Mouse (Mus musculus): ENCODE measurements around the gene Mre11a.

The Mre11a gene

GRCm38 (mm10) chr9:14821396-14821795, 36.9 kb downstream of the Mre11a start:
- DNase-seq (ENCODE audit: low read depth, low spot score): no peak

DNA sequence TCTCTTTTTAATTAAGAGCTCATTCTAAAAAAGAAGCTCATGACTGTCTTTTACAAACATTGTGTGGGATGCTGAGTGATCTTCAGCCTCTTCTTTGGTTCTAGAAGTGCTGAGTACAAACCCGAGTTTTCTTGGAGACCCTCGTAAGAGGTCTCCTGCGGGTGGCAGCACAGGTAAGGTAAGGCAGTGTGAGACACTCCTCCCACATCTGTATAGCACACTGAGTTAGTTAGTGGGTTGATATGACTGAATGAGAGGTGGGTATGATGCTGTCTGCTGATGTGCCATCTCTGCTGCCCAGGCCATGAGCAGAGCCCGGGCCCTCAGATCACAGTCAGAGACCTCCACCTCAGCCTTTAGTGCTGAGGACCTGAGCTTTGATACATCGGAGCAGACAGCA, 40.4 kb downstream of the Mre11a start:
- DNase-seq (ENCODE audit: low read depth, low spot score): no peak

- DNase-seq (ENCODE audit: low read depth, low spot score): no peak
Observed at GRCm38 (mm10) chr9:14827875-14828274, 43.4 kb downstream of the Mre11a start.

DNA sequence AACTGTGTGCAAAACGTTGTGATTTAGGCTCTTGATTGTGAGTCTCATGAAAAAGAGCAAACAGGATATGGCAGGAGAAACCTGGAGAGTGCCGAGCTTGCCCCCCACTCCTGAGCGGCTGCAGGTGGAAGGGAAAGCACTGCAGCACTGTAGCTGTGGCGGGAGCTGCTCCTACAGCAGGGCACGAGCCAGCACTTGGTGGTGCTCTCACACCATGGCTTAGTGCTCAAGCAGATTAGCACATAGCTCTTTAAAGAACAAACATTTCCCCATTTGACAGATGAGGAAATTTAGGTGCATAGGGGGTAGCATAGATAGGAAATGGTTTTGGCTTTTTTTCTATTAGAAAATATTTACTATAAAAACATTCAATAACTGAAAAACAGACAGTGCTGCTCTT, 47.6 kb downstream of the Mre11a start:
- DNase-seq (ENCODE audit: low read depth, low spot score): no peak

- no peak for DNase-seq (ENCODE audit: low read depth, low spot score)
Observed at GRCm38 (mm10) chr9:14835335-14836075, 51.1 kb downstream of the Mre11a start.

GRCm38 (mm10) chr9:14839527-14839926, 55.1 kb downstream of the Mre11a start:
- DNase-seq (ENCODE audit: low read depth, low spot score): no peak

DNA sequence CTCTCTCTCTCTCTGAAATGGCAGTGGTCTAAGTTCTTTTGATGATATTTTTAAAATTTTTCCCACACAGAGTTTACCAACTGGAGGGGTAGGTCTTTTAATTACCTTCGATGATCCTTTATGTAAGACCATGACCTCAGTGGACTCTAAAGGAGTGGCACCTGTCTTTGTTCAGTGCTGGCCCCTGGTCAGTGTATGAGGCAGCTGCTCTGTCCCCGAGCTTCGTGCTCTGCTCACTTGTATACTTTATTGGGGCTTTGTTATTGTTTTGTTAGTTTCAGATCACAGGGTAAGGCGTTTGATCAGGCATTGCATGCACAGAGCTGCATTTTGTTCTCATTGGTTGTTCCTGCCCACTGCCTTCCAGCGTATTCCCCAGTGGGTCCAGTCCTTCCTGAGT, 55.5 kb downstream of the Mre11a start:
- DNase-seq (ENCODE audit: low read depth, low spot score): no peak

DNA sequence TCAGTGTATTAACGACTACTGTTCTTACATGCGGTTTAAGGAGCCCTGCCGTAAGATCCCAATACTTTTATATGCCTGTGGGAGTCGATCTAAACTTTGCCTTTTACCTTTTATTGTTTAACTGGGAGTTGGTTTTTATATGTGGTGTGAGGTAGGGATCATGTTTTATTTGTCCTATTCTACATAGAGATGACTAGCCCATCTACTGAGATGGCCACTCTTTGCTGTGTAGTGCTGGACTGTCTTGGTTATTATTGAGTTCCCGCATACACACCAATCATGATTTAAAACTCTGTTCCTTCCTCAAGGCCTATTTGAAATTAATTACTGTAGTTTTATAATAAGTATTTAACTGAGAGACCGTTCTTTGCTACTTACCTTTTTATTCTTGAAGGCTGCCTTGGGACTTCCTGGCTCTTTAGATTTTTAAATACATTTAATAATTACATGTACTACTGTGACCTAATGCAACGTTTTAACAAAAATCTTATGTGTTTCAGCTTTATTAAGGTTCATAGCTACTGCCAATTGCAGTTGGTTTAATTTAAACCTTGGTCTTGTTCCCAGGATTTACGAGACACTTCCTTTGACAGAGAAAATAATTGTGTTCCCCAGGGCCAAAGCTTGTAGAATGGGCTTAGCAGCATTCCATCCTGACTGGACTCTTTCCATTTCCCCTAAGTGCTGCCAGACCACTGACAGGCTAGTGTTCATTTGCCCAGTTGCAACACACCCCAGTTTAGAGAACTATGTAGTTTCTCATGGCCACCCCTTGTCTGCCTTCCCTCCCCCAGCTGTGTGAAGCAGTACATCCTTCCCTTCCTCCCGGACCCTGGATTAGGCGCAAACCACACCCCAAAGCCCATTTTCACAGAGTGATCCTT, 57.7 kb downstream of the Mre11a start:
- no peak for DNase-seq (ENCODE audit: low read depth, low spot score)

DNA sequence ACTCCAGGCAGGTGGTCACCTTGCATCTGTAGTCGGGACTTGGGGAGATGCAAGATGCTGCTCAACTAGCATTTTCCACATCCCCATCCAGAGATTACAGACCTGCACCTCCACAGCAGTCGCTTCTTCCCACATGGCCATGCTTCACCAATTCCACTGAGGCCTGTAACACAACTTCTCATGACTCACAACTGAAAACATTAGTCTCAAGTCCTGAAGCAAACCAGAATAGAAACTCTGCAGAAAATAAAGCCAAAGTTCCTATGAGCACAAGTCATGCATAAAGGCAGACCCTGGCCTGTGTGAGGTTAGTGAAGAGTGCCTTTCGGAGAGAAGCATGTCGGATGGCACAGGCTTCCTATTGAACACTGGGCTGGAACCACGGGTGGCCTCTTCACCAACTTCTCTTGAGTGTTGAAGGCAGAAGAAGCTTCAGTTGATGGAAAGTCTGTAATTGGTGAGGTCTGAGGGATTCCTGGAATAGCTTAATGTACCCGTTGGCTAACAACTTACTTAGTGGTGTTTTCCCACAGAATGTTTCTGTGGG, 58.9 kb downstream of the Mre11a start:
- DNase-seq (ENCODE audit: low read depth, low spot score): no peak

- no peak for DNase-seq (ENCODE audit: low read depth, low spot score)
Observed at GRCm38 (mm10) chr9:14843901-14844300, 59.4 kb downstream of the Mre11a start.

DNA sequence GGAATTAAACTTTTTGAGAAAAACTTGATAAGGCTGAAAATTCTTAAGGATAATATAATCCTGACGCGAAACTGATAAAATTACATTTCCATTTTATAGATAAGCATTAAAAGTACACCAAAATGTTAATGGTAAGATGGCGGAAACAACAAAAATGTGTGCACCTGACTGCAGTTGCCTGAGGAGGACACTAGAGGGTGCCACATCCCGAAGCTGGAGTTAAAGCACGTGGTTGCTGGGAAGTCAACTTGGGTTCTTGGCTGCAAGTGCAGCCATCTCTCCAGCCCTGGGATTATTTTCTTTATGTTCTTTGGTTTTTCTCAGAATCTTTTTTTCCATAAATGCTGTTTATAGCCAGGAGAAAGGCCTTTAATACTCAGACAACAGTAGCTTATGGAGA, 62.0 kb downstream of the Mre11a start:
- DNase-seq (ENCODE audit: low read depth, low spot score): no peak

- DNase-seq (ENCODE audit: low read depth, low spot score): no peak
Observed at GRCm38 (mm10) chr9:14848267-14848935, 63.9 kb downstream of the Mre11a start.

GRCm38 (mm10) chr9:14854585-14854984, 70.1 kb downstream of the Mre11a start:
- no peak for DNase-seq (ENCODE audit: low read depth, low spot score)

DNA sequence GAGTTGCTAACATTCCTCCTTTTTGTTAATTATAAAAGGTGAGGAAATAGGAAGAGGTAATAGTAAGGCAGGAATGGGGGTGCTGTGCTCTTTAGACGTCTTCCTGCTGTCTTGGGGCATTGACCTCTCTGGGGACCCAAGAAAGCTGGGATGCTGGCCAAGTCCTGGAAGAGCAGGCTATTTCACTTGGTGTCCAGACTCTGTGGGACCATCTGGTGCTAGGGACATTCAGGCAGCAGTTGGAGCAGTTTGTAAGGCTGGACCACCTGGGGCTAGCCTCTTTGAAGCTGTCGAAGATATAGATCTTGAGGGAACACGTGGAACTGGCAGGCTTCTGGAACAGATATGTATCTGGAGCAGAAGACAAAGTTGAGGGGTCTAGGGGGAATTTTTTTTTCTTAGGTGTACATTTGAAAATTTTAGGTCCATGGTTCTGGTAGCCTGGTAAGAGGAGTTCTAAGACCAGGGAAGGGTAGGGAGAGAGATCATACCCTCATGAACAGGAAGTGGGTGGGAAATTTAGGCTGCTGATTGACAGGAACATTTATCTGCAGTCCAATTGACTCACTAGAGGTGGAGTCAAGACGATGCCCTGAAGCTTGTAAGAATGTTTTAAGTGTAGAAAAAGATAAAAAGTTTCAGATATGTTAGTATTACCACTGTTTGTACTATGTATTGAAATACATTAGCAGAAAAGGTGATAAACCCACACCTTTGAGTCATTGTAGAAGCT, 72.6 kb downstream of the Mre11a start:
- no peak for DNase-seq (ENCODE audit: low read depth, low spot score)

- no peak for DNase-seq (ENCODE audit: low read depth, low spot score)
Observed at GRCm38 (mm10) chr9:14858170-14858706, 73.8 kb downstream of the Mre11a start.

GRCm38 (mm10) chr9:14858782-14859181, 74.3 kb downstream of the Mre11a start:
- DNase-seq (ENCODE audit: low read depth, low spot score): no peak

DNA sequence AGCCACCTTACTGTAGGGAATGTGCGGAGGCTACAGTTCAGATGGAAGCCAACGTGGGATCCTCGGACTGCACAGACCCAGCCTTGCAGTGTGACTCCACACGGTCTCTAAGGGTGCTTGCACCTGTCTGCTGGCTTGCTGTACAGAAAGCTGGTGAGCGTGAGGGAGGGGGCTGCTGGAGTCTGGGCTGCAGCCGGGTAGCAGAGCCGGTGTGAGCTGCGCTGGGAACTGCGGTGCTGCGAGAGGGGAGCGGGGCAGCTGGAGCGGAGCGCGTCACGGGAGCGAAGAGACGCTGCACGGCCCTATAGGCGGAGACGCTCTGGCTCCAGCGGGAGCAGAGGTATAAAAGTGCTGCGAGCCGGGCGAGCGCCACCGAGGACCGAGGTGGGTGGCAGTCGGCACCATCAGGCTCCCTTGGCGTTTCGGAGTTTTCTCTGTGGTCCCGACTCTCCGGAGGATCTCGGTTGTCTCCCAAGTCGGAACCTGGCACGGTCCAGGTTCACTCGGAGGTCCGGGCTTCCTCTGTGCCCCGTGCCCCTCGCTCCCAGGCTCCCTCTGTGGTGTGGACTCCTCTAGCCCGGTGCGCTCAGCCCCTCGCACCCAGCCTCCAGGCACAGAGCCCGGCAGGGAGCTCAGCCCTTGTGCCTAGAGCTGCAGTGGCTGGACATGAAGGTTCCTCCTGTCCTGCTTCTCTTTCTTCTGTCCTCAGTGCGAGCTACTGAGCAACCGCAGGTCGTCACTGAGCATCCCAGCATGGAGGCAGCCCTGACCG, 75.6 kb downstream of the Mre11a start, which contains the start of gene Gpr83:
TSS of gene Gpr83 (plus strand) at position 343 of the 772 bp plus-strand sequence.
- DNase-seq (ENCODE audit: low read depth, low spot score): no peak

GRCm38 (mm10) chr9:14863126-14863525, 78.7 kb downstream of the Mre11a start:
- no peak for DNase-seq (ENCODE audit: low read depth, low spot score)

GRCm38 (mm10) chr9:14864726-14865125, 80.3 kb downstream of the Mre11a start:
- DNase-seq (ENCODE audit: low read depth, low spot score): no peak

DNA sequence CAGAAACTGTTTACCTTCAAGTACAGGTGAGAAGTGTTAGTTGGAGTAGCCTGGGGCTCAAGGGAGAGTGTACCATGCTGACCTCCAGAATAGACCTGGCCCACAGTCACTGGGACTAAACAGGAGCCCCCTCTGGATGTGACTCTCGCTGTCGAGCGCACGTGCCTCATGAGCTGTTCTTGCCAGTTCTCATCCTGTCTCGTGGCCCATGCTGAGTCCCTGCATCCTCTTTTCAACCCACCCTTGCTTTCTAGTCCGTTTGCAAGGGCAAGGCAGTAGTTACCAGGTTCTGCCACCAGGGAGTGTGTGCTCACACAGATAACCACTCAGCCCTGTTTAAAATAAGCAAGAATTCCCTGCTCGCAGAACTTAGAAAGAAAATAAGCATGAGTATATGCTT, 82.5 kb downstream of the Mre11a start:
- no peak for DNase-seq (ENCODE audit: low read depth, low spot score)
